Mouse (Mus musculus) ES-Bruce4 (cell line): ENCODE measurements around the gene Ptprd.

ENCODE experiments used
- CTCF ChIP-seq: IDR thresholded peaks from one replicate; pipeline ENCODE4 v1.8.1; 2011; ENCODE audit warnings: low read depth, low read length
- EP300 ChIP-seq: IDR thresholded peaks from 2 replicates; pipeline ENCODE4 v1.6.1; 2011; ENCODE audit warnings: low read depth, low read length; ENCODE audit not compliant: insufficient read depth

- TF ChIP-seq CTCF (no peak), EP300 (no peak)
Observed at GRCm38 (mm10) chr4:76846265-76846664, 1365.5 kb downstream of the Ptprd start.
